Mouse (Mus musculus): ENCODE results near the gene Efcab11.

DNA sequence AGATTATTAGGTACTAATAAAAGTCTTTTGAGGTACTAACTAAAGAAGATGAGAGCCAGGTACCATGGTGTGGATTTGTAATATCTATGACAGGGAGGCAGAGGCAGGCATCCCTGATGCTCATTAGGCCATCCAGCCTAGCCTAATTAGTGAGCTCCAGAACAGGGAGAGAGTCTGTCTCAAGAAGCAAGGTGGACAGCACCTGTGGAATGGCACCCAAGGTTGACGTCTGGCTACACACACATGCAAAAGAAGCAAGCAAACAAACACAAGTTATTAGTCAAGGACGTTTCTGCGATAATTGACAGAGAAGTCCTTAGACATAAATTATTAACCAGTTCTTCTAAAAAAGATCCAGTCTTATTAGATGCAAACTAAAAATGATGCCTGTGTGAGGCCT, 114.6 kb downstream of the Efcab11 start:
- TF ChIP-seq POLR2A (IDR thresholded peaks at IDR 0.05; ENCODE audit: borderline replicate concordance, insufficient read depth, low read length): no peak
- no peak for TF ChIP-seq CTCF (IDR thresholded peaks at IDR 0.05; ENCODE audit: borderline replicate concordance, insufficient read depth, low read depth, low read length)
